Mouse (Mus musculus) gastrocnemius, adult 18-20 months (tissue): Measurements from ENCODE around the gene Ipo5. TPM values are rescaled to one million over a fixed set of nuclear protein-coding genes. Genes with fewer than 3 reads are reported as not detected.

ENCODE experiments used
- total RNA-seq, 2 experiments: library from RNA; stranded (reverse); gene quantifications; 2 replicates each; pipeline ENCODE4 v1.2.3; 2021

The Ipo5 gene
- total RNA-seq, 2 experiments from 2014 or later = 115 to 124 TPM

Other genes starting within 250 kb of the Ipo5 start
- 1 to 10 TPM; 5.3 to 6.1 TPM for gene Farp1, start 124.0 kb downstream of the Ipo5 start, total RNA-seq